Mouse (Mus musculus): ENCODE results near the gene Ppp1r12b.

- TF ChIP-seq EP300 (IDR thresholded peaks at IDR 0.05) (no peak), CTCF (IDR thresholded peaks at IDR 0.05) (peak; percentile 3; the same call in 1 of the 2 replicates)
Measured at GRCm38 (mm10) chr1:134987173-134987961, 31.6 kb upstream of the Ppp1r12b start.
